Mouse (Mus musculus): ENCODE results near the gene Afg3l1.
"Not testable (repeated sequence)": the region's sequence is repeated elsewhere in the genome, so short reads cannot be mapped to it uniquely, and the experiment has no call there.

Afg3l1 gene

DNA sequence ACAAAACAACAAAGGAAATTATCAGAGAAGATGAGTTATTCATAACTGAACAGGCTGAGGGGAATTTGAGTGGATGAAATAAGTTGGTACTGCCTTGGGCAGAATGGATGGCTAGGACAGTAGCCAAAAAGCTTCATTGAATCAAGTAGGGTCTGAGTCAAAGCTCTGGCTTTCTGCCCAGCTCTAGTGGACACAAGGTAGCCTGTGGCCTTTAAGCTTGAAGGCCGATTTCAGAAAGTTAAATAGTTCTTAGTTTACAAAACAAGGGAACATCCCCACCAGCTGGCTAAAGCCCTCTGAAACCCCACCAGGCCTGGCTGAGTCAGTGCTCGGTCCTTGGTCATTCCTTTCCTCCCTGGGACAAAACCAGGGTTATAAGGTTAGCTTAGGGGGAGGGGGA, 38.9 kb downstream of the Afg3l1 start:
- peak; percentile 71 for DNase-seq (ENCODE audit: low read depth)

DNA sequence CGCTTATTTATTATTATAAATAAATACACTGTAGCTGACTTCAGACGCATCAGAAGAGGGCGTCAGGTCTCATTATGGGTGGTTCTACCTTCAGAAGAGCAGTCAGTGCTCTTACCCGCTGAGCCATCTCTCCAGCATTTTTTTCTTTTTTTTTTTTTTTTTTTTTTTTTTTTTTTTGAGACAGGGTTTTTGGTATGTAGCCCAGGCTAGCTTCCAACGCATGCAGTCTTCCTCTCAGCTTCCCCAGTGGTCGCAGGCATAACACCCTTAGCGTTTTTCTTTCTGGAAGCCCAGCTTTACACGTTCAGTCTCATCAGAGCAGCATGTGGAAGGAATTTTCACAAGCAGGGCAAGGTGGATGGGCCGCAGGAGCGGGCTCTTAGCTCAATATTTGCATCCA, 40.5 kb downstream of the Afg3l1 start:
- DNase-seq (ENCODE audit: low read depth) = no peak

DNA sequence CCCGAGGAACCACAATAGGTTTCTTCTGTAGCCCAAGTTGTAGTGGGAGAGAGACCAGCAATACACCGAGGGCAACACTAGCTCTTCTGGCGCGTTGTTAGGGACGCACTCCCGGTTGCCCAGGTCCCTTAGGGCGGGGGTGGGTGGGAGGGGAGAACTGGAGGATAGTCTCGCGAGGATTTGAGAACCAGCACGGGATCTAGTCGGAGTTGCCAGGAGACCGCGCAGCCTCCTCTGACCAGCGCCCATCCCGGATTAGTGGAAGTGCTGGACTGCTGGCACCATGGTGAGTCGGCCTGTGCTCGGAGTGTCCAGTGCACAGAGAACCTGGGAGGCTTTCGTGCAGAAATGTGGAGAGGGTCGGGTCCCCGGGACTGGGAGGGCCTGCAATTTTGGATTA, 41.0 kb downstream of the Afg3l1 start, which contains the start of gene Gas8:
Gas8 (plus strand) TSS at position 168 of the 400 bp plus-strand sequence.
- peak; percentile 85 for DNase-seq (ENCODE audit: low read depth)

DNA sequence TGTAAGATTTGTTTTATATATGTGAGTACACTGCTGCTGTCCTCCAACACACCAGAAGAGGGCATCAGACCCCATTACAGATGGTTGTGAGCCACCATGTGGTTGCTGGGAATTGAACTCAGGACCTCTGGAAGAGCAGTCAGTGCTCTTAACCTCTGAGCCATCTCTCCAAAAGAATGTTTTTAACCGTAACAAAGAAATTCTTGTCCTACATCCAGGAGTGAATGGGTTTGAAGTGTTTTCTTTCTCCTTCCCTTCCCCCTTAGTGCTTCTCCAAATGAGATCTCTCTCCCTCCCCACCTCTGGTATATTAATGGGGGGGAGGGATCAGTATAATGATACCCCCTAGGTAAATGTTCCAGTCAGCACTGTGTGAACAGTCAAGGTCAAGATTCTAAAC, 42.3 kb downstream of the Afg3l1 start:
- DNase-seq (ENCODE audit: low read depth) = not testable (repeated sequence)

DNA sequence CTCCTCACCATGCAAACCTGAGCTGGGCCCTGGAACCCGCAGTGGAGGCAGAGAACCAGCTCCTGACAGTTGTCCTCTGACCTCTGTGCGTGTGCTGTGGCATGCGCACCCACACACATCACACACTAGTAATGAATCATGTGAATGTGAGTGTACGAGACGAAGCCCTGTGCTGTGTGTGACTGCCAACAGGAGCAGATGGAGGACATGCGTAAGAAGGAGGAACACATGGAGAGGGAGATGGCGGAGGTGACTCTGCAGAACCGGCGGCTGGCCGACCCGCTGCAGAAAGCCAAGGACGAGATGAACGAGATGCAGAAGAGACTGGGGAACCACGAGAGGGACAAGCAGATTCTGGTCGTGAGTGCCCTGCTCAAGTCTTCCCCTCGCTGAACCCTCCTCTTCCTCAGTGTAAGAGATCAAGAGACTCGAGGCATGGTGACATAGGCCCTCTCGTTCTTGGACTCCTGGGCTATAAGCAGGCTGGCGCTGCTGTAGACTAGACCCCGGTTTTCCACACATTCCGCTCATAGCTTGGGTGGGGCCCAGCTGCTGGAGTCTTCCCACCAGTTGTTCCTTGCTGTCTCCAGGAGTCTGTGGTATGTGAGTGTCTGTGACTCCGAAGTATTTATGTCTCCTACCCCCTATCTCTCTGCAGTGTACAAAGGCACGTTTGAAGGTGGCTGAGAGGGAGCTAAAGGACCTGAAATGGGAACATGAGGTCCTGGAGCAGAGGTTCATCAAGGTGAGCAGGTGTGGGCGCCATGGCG, 50.2 kb downstream of the Afg3l1 start:
- no peak for DNase-seq (ENCODE audit: low read depth)

DNA sequence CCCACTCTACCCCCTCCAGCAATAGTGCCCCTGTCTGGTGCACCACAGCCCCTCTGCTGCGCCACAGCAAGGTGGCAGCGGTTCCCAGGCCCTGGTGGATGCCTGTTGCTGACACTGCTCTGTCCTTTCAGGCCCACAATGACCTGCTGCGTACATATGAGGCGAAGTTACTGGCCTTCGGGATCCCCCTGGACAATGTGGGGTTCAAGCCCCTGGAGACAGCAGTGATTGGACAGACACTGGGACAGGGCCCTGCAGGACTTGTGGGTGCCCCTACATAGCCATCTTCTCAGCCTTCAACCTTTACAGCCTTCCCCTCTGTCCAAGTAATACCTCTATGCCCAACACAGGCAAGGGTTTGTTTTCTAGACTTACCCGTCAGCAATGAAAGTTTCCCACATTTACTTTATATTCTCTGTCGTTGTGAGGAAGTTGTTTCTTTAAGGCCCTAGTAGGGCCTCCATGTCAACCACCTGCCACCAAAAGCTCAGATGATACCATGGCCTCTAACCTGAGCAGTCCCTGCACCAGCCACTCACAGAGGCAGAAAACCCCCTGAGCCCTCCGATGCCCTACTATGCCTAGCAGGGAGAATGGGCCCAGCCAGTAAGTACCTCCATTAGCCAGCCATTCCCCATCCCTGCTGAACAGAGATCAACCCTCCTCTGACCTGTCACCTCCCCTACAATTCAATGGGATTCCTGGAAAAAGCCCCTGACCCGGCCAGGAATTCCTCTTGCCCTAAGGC, 58.7 kb downstream of the Afg3l1 start:
- DNase-seq (ENCODE audit: low read depth) = no peak

- DNase-seq (ENCODE audit: low read depth) = no peak
These were observed 59.3 kb downstream of the Afg3l1 start for GRCm38 (mm10) chr8:123536990-123537380.

DNA sequence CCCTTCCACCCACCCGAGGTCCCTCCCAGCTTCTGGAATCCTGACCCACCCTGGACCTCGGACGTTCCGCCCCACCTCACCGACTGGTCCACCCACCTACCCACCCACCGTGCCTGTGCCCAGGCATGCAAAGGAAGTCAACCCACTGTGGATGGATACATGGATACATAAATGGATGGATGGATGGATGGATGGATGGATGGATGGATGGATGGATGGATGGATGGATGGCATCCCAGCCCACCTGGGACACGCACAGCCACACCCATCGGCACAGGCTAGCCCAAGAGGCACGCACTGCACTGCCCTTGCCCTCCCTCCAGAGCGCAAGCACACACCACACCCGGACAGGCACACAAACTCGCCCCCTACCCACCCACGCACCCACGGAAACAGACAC, 59.9 kb downstream of the Afg3l1 start:
- DNase-seq (ENCODE audit: low read depth) = not testable (repeated sequence)

All from fibroblast of lung, adult 2 months (primary cell).